Mouse (Mus musculus): ENCODE measurements at regions not wholly inside any gene's neighbourhood (a gene's known extent, or its start where the extent isn't known, plus 50 kb on each side); places are given as distances from the start of the nearest gene placed in this dataset.
A peak's percentile ranks its signal among the peaks of the same experiment; 100 is the strongest.

DNA sequence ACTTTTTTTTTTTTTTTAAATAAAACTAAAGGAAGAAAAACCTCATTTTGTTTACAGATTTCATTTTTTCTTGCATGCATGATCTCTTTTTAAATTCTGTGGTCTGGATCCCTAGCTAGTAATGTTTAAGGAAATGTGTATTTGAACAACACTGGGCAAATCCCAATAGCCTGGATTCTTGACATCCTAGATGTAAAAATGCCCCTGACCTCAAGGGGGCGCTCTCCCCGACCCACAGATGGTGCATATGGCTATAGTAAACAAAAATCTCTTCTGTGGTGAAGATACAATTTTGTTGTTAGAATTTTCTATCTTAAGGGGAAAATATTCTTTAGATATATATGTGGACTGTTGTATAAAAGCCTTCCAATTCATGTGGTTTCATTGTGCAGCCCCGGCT is 67.1 kb upstream of the Trpm3 start:
- peak; percentile 37; the same call in 1 of the 2 replicates for TF ChIP-seq CTCF (IDR thresholded peaks at IDR 0.05; ENCODE audit: extremely low read depth, insufficient read length, insufficient replicate concordance, low read depth, low read length)
- TF ChIP-seq POLR2A (IDR thresholded peaks at IDR 0.05; ENCODE audit: low read depth, low read length) = no peak

Measured in small intestine, adult 2 months (tissue).